8 mouse cellular contexts compared by ENCODE assay signal in genomic region chr8:111939516-111940142, GRCm38 (mm10). TPM values are rescaled to one million over a fixed set of nuclear protein-coding genes. Genes with fewer than 3 reads are reported as not detected.
A peak's percentile ranks its signal among the peaks of the same experiment; 100 is the strongest.
DNase-seq lines count a peak whose midpoint lies in the region; ATAC-seq and TF ChIP-seq lines count a peak whose summit lies in the region.

No protein-coding gene starts in this region.

- peak; percentile 94 for ATAC-seq in Patski
- ATAC-seq in lung, embryonic 15.5 days (ENCODE audit: borderline replicate concordance, extremely low read depth, low FRiP score, low TSS enrichment) = peak; percentile 64

- in situ Hi-C loops in Patski (cut with MboI; ENCODE audit: low pct_unique_long_range_greater_than_20kb) = loop anchor here (5.0 kb wide), 1 partner anchor 48 kb away; no protein-coding TSS in a partner anchor

- DNase-seq in A20 (ENCODE audit: low read depth, low spot score) (peak; percentile 82), Patski (ENCODE audit: low read depth, low spot score) (peak; percentile 44)
- DNase-seq in cerebellum, postnatal 36 days = peak; percentile 57 to 68
- peak; percentile 52 to 58 for DNase-seq in heart, adult 18-20 months
- peak; percentile 69 for DNase-seq in kidney, adult 18-20 months
- no peak for DNase-seq in frontal cortex, postnatal 25 days (ENCODE audit: low spot score in 2 of 2)

- CTCF ChIA-PET in Patski (lab: Charles Lee) = no interaction called here

- no peak for TF ChIP-seq CTCF in Patski (IDR thresholded peaks at IDR 0.05)
- TF ChIP-seq CTCF in olfactory bulb, adult 2 months (IDR thresholded peaks at IDR 0.05; ENCODE audit: insufficient read depth, low read depth, low read length) = no peak

- peaks cover 19% of the 10 kb centered on the region for H3K4me1 ChIP-seq in lung, embryonic 15.5 days
- peaks cover 14% of the 10 kb centered on the region for H3K4me1 ChIP-seq in olfactory bulb, adult 2 months (ENCODE audit: control insufficient read depth, insufficient read depth, low read length)

- peak overlapping the region; percentile 96 for H3K4me2 ChIP-seq in lung, embryonic 15.5 days

- H3K9ac ChIP-seq in lung, embryonic 15.5 days = peak overlapping the region; percentile 87; the same call in 1 of the 2 replicates

- no peaks in the 10 kb centered on the region for H3K9me3 ChIP-seq in lung, embryonic 15.5 days

- no peaks in the 10 kb centered on the region for H3K27me3 ChIP-seq in Patski
- no peaks in the 10 kb centered on the region for H3K27me3 ChIP-seq in lung, embryonic 15.5 days

- peak overlapping the region; percentile 69 for H3K27ac ChIP-seq in lung, embryonic 15.5 days
- H3K27ac ChIP-seq in olfactory bulb, adult 2 months (ENCODE audit: insufficient read depth, low read depth, low read length) = no peak overlapping the region

- POLR2A ChIA-PET in Patski (lab: Charles Lee) = no interaction called here

- 4% methylated on average over 10 of the region's 10 CpGs for WGBS in lung, embryonic 15.5 days
- 11% methylated on average over 10 of the region's 10 CpGs for WGBS in olfactory bulb, adult 2 months

- peak overlapping the region; percentile 100 for H3K4me3 ChIP-seq in lung, embryonic 15.5 days
- H3K4me3 ChIP-seq in olfactory bulb, adult 2 months (ENCODE audit: insufficient read depth, low read depth, low read length) = peak overlapping the region; percentile 93

- TF ChIP-seq POLR2A in olfactory bulb, adult 2 months (IDR thresholded peaks at IDR 0.05; ENCODE audit: insufficient read depth, low read depth, low read length) = no peak

- H3K36me3 ChIP-seq in lung, embryonic 15.5 days = peaks cover 17% of the 10 kb centered on the region; the same call in 1 of the 2 replicates

RNA-seq across cellular contexts. Expression of gene Gabarapl2, which starts 0.9 kb away (rescaled TPM):
- 170 TPM for polyA plus RNA-seq in Patski (2021)
- 100 to 1,000 TPM; 137 to 139 TPM for total RNA-seq in heart, adult 18-20 months (2021)
- 181 and 184 TPM in 2 replicates for polyA plus RNA-seq in lung, embryonic 15.5 days (2015; fragmentation: Nextera tagmentation; extraction: Ambion mirVana)
- not detected in 2 replicates for polyA plus RNA-seq in olfactory bulb, adult 2 months (2012; ENCODE audit: insufficient read depth, insufficient read length, low replicate concordance, missing spikeins)

RNA-seq across cellular contexts. Expression of gene Tmem231, which starts 5.9 kb away (rescaled TPM):
- 35.3 TPM for polyA plus RNA-seq in Patski (2021)
- 1 to 10 TPM; 2.0 to 2.4 TPM for total RNA-seq in heart, adult 18-20 months (2021)
- 18.1 and 18.2 TPM in 2 replicates for polyA plus RNA-seq in lung, embryonic 15.5 days (2015; fragmentation: Nextera tagmentation; extraction: Ambion mirVana)
- polyA plus RNA-seq in olfactory bulb, adult 2 months (2012; ENCODE audit: insufficient read depth, insufficient read length, low replicate concordance, missing spikeins) = not detected in 2 replicates

RNA-seq across cellular contexts. Expression of gene Chst5, which starts 29.4 kb away (rescaled TPM):
- not detected for polyA plus RNA-seq in Patski (2021)
- total RNA-seq in heart, adult 18-20 months (2021) = not detected
- polyA plus RNA-seq in lung, embryonic 15.5 days (2015; fragmentation: Nextera tagmentation; extraction: Ambion mirVana) = 11.4 and 12.0 TPM in 2 replicates
- polyA plus RNA-seq in olfactory bulb, adult 2 months (2012; ENCODE audit: insufficient read depth, insufficient read length, low replicate concordance, missing spikeins) = not detected in 2 replicates

RNA-seq across cellular contexts. Expression of gene Adat1, which starts 52.5 kb away (rescaled TPM):
- polyA plus RNA-seq in Patski (2021) = 7.0 TPM
- total RNA-seq in heart, adult 18-20 months (2021) = 1 to 10 TPM; 1.9 to 2.2 TPM
- polyA plus RNA-seq in lung, embryonic 15.5 days (2015; fragmentation: Nextera tagmentation; extraction: Ambion mirVana) = 8.6 and 9.8 TPM in 2 replicates
- polyA plus RNA-seq in olfactory bulb, adult 2 months (2012; ENCODE audit: insufficient read depth, insufficient read length, low replicate concordance, missing spikeins) = 148 TPM in 1 of 2 replicates, not detected in the other

Comparison
In these comparisons a context has a peak if more than half of its experiments do, and no peak if none do; other contexts are left out.
1. DNase-seq: peak in A20 (single experiment), Patski (single experiment), cerebellum, postnatal 36 days (2 of 2), heart, adult 18-20 months (2 of 2) and kidney, adult 18-20 months (single experiment); none in frontal cortex, postnatal 25 days (0 of 2).
2. RNA of gene Tmem231, which starts 5.9 kb away (polyA plus RNA-seq): 35.3 TPM in Patski (single experiment) and 18.1 to 18.2 TPM in lung, embryonic 15.5 days; not detected in olfactory bulb, adult 2 months; every median in the first group is over 10 times any median in the second.
3. RNA of gene Chst5, which starts 29.4 kb away (polyA plus RNA-seq): 11.4 to 12.0 TPM in lung, embryonic 15.5 days; not detected in Patski (single experiment) and not detected in olfactory bulb, adult 2 months; every median in the first group is over 10 times any median in the second.